Mouse (Mus musculus): ENCODE measurements around the gene Utp18.
"Not testable (repeated sequence)": the region's sequence is repeated elsewhere in the genome, so short reads cannot be mapped to it uniquely, and the experiment has no call there.

The Utp18 gene

GRCm38 (mm10) chr11:93885572-93886410, at the start of gene Utp18, which contains the start of gene Mbtd1:
Utp18 (minus strand) TSS chr11:93885766.
Mbtd1 (plus strand) TSS chr11:93885852.
- DNase-seq (ENCODE audit: low spot score in 2 of 2) = peak; percentile 95 to 98

GRCm38 (mm10) chr11:93929106-93929505, 43.5 kb upstream of the Utp18 start:
- DNase-seq (ENCODE audit: low spot score in 2 of 2) = no peak

GRCm38 (mm10) chr11:93915019-93915418, 29.5 kb upstream of the Utp18 start:
- DNase-seq (ENCODE audit: low spot score in 2 of 2) = not testable (repeated sequence)

GRCm38 (mm10) chr11:93911603-93912002, 26.0 kb upstream of the Utp18 start:
- DNase-seq (ENCODE audit: low spot score in 2 of 2) = no peak

- no peak for DNase-seq (ENCODE audit: low spot score in 2 of 2)
These were observed 23.3 kb upstream of the Utp18 start for GRCm38 (mm10) chr11:93908829-93909228.

GRCm38 (mm10) chr11:93907839-93908238, 22.3 kb upstream of the Utp18 start:
- DNase-seq (ENCODE audit: low spot score in 2 of 2) = no peak

GRCm38 (mm10) chr11:93906834-93907233, 21.3 kb upstream of the Utp18 start:
- DNase-seq (ENCODE audit: low spot score in 2 of 2) = no peak

DNA sequence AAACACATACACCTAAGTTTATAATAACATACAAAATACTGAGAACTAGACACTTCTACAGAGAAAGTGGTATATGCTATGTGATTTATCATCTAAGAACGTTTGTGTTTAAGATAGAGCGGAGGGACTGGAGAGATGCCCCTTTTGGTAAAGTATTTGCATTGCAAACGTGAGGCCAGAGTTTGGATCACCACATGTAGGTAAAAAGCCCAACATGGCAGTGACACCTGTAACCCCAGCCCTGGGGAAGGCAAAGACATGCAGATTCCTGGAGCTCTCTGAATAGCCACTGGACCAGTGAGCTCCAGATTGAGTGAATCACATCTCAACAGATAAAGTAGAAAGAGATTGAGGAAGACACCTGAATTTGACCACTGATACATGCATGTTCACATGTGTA, 12.2 kb upstream of the Utp18 start:
- no peak for DNase-seq (ENCODE audit: low spot score in 2 of 2)

- DNase-seq (ENCODE audit: low spot score in 2 of 2) = peak in 1 of 2 experiments; percentile 19
These were observed 1.5 kb upstream of the Utp18 start for GRCm38 (mm10) chr11:93887080-93887447.

DNA sequence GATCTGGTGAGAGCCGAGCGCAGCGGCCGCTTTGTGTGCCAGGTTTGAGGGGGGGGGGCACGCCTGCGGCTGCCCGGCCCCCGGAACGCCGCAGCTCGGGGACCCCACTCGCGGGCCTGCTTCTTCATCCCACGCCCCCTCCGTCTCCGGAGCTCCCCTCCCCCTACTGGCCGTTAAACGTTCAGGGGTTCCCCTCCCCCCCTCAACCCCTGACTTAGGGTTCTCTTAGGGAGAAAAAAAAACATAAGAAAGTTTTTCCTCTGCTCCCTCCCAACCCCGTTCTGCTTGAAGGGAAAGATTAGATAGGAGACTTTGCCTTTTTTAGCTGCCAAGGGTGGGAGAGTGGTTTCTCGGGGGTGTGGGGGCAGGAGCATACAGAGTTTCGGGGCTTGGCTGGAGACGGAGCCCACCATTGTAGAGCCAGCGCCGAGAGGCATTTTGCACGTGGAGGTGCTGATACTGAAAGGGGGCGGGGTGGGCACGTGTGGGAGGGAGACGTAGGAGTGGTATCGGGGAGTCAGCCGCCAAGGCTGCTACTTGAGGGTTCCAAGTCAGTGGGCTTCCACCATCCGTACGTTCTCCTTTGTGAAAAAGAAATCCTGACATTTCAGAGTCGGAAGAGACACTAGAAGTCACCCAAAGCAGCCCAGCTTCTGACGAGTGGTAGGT, 979 bp upstream of the Utp18 start:
- no peak for DNase-seq (ENCODE audit: low spot score in 2 of 2)

DNA sequence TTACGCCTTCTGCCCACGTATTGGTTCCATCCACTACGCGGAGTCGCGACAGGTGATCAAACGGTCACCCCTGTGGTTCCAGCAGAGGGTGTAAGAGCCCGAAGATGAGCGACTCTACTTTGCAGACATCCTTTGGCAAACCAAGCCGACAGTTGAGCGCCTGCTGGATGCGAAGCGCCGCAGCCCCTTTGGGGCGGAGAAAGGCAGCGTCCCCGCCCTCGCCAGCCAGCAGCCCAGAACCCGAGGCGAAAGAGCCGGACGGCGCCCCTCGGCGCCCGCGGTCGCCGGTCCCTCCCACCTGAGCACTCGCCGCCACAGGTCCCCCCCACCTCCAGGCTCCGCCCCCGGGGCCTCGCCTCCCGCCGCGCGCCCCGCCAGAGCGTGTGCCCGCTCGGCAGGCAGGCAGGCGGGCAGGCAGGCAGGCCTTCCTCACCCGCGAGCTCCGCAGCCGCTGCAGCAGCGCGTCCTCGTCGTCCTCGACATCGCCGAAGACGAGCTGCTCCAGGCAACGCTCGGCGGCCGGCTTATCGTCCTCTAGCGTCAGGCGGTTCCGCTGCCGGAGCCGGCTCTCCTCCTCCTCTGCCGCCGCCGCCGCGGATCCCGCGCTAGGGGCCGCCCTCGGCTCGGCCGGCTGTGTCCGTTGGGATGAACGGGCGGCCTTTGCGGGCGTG, 530 bp downstream of the Utp18 start:
- peak in 1 of 2 experiments; percentile 38 for DNase-seq (ENCODE audit: low spot score in 2 of 2)

GRCm38 (mm10) chr11:93884068-93884467, 1.5 kb downstream of the Utp18 start:
- no peak for DNase-seq (ENCODE audit: low spot score in 2 of 2)

DNA sequence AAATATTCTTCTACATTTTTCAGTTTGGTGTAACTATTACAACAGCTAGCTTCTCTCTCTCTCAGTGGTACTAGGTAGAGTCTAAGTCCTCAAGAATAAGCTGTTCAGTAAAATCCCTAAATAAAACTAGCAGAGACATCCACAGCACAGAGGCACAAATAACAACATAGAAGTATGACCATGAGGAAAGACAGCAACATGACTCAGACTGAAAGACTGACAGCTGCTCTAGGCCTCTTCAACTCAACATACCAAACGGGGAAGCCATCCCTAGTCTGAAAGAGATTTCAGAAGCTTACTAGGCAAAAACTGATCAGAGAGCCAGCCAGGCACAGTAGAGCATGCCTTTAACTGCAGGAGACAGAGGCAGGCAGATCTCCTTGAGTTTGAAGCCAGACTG, 22.9 kb downstream of the Utp18 start:
- no peak for DNase-seq (ENCODE audit: low spot score in 2 of 2)

- no peak for DNase-seq (ENCODE audit: low spot score in 2 of 2)
These were observed 23.4 kb downstream of the Utp18 start for GRCm38 (mm10) chr11:93862045-93862623.

- DNase-seq (ENCODE audit: low spot score in 2 of 2) = no peak
These were observed 24.4 kb downstream of the Utp18 start for GRCm38 (mm10) chr11:93861193-93861592.

DNA sequence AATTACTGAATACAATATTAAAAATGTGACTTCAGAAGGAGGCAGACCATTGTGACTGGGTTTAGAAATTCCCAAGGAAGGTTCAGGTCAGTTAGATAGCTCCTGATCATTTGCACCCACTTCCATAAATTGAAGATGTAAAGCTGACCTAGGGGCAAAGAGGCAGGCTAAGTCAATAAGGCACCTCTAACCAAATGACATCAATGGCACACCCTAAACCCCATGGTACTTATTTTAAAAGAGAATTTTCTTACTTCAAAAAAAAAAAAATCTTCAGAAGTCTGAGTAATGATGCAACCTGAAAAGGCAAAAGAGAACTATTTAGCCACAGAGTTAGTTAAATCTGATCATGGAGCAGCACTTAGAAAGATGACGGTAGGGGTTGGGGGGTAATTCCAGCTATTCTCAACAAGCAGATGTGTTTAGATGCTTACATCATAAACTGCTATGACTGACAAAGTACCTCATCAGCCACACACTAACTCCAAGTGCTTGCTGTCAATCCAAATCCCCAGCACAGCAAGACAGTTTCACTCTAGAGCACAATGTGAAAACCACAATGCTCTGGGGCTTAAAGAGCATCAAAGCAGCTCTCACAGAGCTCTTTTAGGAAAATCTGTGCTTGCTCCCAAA, 24.9 kb downstream of the Utp18 start:
- no peak for DNase-seq (ENCODE audit: low spot score in 2 of 2)

DNA sequence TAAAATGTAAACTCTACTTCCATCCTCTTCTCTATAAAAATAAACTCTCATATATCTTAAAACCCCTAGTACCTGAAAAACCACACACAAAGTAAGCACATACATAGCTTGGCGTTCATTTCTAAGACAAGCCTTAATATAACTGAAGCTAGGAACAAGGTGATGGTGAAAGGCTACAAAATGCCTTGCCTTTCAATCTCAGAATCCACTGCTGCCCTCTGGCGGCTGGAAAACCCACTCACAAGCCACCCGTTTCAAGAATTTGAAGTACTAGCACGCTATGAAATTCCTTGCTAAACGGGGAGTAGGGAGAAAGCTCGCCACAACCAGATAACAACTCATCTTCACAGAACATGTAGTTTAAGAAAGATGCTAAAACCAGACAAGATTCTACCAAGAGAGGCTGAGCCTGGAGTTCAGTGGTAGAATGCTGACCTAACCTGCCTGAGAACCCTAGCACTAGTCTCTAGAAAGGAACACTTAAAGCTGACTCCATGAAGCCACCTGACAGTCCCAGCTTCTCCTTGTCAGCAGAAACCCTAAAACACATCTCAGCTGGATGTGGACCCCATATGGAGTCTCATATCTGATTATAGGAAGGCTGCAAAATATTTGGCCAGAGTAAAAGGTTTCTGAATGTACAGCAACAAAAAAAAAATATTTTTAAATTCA, 29.1 kb downstream of the Utp18 start:
- DNase-seq (ENCODE audit: low spot score in 2 of 2) = peak; percentile 51 to 92

DNA sequence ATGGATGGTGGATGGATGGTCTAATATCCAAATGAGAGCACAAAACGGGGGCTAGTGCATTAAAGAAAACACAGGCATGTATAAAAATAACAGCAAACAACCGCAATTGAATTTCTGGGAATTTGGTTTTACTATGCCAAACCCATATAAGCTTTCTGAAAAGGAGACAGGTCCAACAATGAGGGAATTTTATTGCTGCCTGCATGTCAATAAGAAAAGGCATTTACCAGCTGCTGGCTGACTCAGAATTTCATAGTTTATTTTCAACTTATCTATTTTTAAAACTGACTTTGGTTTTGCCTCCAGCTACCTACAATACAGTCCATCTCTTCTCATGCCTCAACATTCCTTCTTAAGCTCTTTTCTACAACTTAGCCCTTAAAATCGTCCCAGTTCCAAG, 33.0 kb downstream of the Utp18 start:
- no peak for DNase-seq (ENCODE audit: low spot score in 2 of 2)

- no peak for DNase-seq (ENCODE audit: low spot score in 2 of 2)
These were observed 38.2 kb downstream of the Utp18 start for GRCm38 (mm10) chr11:93847342-93847741.

GRCm38 (mm10) chr11:93835800-93836199, 49.8 kb downstream of the Utp18 start:
- no peak for DNase-seq (ENCODE audit: low spot score in 2 of 2)

- no peak for DNase-seq (ENCODE audit: low spot score in 2 of 2)
These were observed 55.6 kb downstream of the Utp18 start for GRCm38 (mm10) chr11:93829971-93830370.
